Mouse (Mus musculus) naive thymus-derived CD4-positive, alpha-beta T cell, adult 2 months (primary cell): ENCODE data around the gene Ddx19b.
"Not testable (repeated sequence)": the region's sequence is repeated elsewhere in the genome, so short reads cannot be mapped to it uniquely, and the experiment has no call there.

ENCODE experiments used
- DNase-seq: peaks from one replicate; pipeline ENCODE4 v3.0.0-alpha.2; 2011; ENCODE audit warnings: low read depth

Gene Ddx19b

DNA sequence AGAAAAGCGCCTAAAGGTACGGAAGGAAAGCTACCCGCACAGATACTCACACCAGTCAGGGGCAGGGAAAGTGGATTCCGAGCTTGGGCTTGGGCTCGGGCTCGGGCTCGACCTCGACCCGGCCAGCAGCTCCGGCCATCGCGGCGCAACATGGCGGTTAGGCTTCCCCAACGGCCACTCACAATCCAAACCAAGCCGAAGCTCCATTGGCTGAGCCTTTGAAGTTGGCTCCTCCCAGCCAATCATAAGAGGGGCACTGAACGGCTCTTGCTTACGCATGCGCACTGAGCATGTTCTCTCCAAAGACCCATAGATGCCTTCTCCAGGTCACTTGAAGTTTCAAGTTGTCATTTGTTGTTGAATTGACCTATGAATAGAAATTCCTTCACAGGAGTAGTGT, at the start of gene Ddx19b:
Ddx19b (minus strand) TSS at position 180 of the 400 bp plus-strand sequence.
- DNase-seq = no peak

DNA sequence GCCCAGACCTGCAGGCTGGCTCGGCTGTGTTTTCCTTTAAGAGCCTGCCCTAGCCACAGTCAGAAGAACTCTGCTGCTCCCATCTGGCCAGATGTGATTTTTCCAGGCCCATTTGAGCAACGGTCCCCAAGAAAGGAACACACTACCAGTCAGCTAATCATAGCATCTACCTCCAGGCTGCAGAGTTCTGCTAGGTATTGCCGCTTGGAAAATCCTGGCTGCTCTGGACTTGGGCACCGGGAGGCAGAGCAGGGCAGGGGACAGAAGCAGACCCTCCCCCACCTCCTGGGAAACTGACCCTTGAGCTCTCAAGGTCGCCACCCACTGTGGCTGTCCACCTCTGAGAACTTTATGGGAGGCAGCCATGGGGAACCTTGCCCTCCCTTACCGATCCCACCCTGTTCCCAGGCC, 48.3 kb upstream of the Ddx19b start:
- DNase-seq = no peak

DNA sequence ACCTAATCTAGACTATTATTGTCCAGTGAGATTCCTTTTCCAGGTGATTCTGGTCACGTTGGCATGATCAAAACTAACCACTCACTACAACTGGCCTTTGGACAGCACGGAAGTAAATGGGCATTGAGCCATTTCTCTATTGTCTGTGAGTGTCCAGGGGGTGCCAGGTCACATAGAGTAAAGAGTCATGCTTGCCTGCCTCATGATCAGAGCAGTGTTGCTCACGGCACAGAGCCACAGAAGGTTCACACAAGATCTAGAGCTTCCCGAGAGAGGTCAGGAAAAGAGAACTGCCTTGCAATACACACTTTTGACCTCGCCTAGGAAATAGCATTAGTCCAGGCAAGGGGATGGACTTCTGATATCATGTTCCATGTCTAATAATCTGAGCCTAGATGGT, 47.9 kb upstream of the Ddx19b start:
- DNase-seq = no peak

DNA sequence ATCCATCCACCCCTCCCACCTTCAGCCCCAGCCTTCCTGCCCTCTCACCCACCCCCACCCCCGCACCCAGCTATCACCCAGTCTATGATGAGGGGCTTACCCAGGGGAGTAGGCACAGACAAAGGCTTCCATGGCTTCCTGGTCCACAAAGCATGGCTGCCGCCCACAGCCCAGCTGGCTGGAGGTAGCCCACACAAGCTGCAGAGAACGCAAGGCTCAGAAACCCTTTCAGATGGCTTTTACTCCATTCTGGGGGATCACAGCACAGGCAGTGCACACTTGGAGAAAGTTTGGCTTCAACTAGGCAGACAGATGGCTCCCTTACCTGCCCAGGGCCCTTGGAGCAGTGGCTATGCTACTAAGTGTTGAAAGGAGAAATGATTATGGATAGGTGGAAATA, 44.4 kb upstream of the Ddx19b start:
- DNase-seq = no peak

DNA sequence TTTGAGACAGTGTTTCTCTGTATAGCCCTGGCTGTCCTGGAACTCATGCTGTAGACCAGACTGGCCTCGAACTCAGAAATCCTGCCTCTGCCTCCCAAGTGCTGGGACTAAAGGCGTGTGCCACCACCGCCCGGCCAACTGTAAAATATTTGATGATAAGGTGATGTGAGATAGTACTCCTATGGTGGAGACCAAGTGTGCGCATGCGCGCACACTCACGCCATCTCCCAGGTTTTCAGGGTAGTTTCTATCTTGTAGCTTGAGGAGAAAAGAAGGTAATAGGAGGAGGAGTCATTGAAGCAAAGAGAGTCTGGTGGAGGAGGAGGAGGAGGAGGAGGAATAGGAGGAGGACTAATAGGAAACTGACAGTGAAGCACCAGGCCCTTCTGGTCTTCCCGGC, 37.1 kb upstream of the Ddx19b start:
- not testable (repeated sequence) for DNase-seq

DNA sequence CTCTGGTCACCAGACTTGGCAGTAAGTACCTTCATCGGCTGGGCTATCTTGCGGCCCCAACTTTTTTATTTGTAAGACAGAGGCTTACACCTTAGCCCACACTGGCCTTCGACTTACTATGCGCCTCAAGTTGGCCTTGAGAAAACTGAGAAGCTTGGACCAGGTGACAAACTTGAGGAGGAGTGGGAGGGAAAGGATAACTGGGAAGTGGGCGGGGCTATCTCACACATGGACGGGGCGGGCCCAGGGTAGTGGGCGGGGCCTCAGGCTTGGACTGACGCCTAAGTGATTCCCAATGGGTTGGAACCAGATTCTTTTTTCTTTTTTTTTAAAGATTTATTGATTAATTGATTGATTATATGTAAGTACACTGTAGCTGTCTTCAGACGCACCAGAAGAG, 35.9 kb upstream of the Ddx19b start:
- DNase-seq = no peak

DNA sequence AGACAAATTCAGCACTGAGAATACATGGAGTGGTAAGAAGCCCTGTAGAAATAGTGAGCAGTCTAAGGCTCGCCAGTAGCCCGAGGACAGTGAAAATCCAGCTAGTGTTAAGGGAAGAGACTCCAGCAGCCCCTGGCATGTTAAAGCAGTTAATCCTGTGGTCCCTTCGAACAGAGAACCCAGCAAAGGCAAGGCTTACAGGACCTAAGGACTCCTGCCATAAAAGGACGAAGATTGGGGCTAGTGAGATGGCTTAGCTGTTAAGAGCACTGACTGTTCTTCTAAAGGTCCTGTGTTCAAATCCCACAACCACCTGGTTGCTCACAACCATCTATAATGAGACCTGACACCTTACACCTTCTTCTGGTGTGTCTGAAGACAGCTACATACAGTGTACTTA, 34.8 kb upstream of the Ddx19b start:
- no peak for DNase-seq

DNA sequence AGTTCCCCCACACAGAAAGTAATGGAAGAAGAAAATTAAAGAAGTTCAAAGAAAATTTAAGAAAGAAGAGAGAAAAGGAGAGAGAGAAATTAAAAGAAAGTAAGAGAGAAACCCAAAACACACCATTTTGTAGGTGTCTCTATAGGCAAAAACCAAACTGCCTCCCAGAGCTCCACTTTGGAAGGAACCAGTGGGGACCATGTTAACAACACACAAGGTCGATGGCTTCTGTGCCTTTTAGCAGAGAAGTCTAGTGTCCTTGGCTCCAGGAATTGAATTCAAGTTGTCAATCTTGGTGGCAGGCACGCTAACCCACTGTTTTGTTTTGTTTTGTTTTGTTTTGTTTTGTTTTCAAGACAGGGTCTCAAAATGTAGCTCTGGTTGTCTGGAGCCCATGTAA, 31.3 kb upstream of the Ddx19b start:
- no peak for DNase-seq

DNA sequence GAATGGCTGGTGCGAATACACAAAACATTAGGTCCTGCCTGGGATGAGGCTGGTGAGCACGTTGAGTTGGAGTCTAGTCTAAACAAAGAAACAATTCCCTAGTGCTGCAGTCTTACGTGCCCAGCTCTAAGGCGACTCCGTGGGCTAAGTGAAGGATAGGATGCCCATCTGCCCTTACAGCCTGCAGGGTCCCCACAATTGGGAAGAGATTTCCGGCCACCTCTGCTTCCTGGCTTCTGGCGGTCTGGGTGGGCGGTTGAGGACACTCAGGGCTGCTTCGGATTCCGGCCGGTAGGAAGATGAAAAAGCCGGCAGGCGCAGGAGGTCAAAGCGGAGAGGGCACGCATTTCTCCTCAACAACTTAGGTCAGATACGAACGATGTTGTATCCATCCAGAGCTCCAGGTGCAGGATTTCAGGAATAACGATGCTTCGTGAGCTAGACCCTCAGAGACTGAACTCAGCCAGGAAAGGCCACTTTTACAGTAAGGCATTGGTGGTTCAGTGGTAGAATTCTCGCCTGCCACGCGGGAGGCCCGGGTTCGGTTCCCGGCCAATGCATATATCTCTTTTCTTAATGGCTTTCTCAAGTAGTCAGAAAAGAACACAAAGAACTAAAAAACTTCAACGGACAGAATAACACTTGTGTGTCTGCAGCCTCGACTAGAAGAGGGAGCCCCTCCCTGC, 30.7 kb upstream of the Ddx19b start:
- DNase-seq = peak; percentile 86

DNA sequence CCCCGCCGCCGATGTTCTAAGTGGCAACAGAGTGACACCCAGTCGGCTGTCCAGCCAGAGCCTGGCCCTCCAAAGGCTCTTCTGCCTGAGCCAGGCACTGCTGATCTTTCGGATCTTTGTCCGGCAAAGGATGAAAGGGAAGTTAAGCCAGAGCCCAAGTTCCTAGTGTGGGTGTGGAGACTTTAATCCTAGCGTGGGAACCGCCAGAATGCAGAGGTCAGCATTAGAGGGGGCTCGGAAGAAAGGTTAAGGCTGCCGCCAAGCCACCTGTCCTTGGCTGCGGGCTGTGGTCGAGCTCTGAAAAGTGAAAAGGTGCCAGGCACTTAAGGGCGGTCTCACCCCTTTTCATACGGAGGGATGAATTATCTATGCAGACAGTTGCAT, 30.1 kb upstream of the Ddx19b start:
- DNase-seq = no peak

DNA sequence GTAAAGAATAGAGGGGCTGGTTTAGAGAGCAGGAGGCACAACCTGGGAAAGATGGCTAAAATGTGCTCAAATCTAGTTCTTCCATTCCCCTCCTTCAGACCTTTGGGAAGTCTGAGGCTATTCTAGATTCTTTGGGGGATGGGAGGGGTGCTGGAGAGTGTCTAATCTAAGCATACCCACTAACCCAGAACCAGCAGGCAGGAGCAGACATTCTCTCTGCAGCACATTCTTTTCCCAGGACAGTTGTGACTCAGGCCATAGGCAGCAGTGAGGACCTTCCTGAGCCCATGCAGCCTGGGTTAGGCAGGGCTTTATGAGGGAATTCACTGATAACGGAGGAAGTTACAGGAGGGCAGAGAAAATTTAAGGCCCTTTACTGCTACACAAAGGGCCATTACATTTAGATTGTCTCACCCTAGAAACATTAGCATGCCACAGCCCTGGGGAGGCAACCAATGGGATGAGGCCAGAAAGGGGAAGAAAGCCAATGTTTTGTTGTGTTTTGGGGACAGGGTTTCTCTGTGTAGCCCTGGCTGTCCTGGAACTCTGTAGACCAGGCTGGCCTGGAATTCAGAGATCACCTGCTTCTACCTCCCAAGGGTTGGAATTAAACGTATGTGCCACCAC, 27.5 kb upstream of the Ddx19b start:
- no peak for DNase-seq

DNA sequence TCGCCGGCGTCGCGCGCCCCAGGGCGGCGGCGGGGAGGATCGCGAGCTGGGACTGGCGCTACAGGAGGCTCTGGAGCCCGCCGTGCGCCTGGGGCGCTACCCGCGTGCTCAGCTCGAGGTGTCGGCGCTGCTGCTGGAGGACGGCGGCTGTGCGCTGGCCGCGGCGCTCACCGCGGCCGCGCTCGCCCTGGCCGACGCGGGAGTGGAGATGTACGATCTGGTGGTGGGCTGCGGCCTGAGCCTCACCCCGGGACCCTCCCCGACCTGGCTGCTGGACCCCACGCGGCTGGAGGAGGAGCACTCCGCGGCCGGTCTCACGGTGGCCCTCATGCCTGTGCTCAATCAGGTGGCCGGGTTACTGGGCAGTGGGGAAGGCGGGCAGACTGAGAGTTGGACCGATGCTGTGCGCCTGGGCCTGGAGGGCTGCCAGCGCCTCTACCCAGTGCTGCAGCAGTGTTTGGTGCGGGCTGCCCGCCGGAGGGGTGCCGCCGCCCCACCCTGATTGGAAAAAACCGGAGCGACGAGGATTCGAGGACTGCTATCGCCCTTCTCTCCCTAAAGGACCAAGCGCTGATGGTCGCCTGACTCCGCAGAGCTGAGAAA, 25.2 kb upstream of the Ddx19b start:
- DNase-seq = no peak

DNA sequence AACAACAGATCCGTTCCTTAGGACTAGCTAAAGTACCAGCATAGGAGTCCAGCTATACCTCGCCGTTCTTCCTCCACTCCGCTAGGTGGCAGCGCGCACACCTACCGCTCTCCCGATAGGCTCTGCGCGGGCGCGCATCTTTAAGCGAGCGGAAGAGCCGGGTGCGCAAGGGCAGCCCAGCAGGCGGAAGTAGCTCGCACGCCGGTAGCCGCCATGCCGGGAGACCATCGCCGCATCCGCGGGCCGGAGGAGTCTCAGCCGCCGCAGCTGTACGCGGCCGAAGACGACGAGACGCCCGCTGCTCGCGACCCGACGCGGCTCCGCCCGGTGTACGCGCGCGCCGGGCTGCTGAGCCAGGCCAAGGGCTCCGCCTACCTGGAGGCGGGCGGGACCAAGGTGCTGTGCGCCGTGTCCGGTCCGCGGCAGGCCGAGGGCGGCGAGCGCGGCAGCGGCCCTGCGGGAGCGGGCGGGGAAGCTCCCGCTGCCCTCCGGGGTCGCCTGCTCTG, 24.7 kb upstream of the Ddx19b start, which contains the start of gene Exosc6:
Exosc6 (plus strand) TSS at position 182 of the 506 bp plus-strand sequence.
- DNase-seq = peak; percentile 95

DNA sequence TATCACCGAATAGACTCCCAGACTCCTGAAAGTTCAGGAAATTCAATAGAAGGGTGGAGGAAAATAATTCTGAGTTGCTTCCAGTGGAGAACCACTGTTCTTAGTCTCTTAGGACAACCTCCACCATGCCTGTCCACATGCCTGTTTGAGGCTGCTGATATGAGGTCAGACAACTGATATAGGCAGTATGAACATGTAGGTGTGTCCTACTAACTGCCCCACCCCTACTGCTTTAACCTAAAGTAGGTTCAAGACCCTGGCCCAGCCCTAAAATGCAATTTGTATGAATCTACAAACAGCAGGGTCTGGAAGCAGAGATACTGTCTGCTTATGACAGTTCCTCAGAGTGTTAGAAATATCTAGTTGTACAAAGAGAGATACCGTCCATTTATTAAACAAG, 24.1 kb upstream of the Ddx19b start:
- DNase-seq = no peak

DNA sequence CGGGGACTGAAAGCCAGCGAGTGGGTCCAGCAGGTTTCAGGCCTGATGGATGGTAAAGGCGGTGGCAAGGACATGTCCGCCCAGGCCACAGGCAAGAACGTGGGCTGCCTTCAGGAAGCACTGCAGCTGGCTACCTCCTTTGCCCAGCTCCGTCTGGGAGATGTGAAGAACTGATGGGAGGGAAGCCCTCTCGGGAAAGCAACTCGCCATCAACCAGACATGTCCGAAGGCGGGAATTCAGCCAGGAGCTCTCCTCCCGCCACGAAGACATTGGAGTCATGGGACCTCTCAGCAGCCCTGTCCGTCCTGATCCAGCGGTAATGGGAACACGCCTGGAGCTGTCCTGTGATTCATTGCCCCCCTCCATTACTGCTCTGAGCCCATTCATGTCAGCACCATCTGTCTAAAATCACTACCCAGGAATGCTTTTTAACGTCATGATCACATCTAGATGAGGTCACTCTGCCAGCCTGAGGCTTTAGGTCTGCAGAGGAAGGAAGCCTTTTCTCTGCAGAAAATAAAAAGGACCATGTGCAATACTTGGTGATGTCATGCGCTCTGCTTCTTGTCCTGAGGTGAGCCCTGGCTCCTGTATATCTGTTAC, 23.6 kb upstream of the Ddx19b start:
- DNase-seq = no peak

DNA sequence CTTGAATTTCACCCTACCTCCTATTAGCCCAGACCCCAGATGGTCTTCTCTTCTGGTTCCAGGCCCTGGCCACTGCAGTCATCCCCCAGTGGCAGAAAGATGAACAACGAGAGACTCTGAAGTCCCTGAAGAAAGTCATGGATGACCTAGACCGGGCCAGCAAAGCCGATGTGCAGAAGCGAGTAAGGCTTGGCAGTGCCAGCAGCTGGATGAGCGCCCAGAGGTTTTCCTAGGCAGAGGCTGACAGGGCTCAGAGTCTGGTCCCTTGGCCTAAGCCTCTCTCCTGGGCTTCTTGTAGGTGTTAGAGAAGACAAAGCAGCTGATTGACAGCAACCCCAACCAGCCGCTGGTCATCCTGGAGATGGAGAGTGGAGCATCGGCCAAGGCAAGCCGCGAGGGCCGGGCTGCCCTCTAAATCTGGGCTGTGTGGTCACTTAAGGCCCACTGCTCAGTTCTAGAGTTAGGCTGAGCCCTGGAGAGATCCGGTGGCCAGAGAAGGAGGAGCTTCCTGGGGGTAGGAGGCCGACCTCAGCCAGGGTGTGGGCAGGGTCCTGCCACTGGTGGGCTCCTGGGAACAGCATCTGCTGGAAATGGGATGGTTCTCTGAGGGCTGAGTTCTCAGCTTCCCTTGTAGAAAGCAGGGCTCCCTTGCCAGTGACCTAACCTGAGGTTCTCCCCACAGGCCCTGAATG, 22.4 kb upstream of the Ddx19b start:
- DNase-seq = no peak

DNA sequence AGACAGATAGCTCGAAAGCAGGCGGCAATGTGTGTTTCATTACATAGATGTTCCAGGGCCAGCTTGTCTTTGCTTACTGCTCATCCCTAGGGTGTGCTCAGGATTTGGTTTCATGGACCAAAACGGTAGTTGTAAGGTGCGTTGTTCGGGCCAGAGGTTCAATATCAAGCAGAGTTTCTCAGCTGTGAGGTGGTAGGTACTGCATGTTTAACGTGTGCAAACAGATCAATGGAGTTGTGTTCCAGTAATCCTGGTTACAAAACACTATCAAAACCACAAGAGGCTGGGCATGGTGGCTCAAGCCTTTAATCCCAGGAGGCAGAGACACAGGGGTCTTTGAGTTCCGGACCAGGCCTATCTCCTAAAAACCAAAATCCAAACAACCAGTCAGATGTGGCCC, 17.6 kb upstream of the Ddx19b start:
- no peak for DNase-seq

DNA sequence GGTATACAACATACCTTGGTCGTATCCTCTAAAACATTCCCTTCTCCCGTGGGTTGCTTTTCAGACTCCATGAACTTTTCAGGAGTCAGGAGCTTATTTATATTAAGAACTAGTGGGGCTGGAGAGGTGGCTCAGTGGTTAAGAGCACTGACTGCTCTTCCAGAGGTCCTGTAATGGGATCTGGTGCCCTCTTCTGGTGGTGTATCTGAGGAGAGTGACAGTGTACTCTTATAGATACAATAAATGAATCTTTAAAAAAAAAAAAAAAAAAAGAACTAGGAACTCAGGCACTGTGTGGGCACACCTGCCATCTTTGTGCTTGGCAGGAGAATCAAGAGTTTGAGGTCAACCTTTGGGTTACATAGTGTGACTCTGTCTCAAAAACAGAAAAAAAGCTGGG, 17.1 kb upstream of the Ddx19b start:
- DNase-seq = peak; percentile 54

DNA sequence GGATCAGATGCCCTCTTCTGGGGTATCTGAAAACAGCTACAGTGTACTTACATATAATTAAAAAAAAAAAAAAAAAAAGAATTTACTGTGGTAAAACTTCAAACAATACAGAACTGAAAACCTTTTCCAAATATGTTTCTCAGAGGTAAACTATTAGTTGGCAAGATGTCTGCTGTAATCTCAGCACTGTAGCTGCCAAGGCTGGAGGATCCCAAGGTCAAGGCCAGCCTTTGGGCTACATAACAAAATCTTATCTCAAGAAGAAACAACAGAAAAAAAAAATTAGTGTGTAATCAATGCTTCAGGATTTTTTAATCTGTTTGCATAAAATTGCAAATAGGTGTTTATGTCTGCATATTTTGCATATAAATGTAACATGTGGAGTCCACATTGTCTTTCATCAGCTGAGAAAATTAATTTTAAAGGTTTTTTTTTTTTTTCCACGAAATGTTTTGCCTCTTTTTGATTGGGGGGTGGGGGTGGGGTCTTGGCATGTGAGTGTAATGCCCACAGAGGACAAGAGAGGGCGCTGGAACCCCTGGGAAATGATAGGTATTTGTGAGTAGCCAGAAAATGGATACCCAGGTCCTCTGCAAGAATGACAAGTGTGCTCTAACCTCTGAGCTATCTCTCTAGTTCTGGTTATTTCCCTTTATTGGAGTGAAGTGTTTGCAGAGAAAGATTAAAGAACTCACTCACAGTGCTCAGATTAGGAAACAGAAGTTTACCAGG, 12.6 kb upstream of the Ddx19b start:
- DNase-seq = peak; percentile 45

DNA sequence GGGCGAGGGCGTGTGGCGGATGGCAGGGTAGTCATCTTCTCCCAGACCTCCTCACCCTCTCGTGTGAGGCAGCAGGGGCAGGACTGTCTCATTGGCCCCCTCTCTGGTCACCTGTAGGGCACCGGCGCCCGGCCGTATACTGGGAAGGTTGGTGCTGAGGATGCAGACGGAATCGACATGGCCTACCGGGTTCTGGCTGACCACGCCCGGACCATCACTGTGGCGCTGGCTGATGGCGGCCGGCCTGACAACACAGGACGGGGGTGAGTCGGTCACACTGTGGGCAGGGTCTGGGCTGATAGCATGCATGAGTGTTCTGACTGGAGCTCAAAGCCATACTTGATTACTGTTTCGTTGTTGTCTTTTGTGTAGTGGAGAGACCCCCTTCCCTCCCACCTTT, 11.0 kb upstream of the Ddx19b start:
- no peak for DNase-seq

DNA sequence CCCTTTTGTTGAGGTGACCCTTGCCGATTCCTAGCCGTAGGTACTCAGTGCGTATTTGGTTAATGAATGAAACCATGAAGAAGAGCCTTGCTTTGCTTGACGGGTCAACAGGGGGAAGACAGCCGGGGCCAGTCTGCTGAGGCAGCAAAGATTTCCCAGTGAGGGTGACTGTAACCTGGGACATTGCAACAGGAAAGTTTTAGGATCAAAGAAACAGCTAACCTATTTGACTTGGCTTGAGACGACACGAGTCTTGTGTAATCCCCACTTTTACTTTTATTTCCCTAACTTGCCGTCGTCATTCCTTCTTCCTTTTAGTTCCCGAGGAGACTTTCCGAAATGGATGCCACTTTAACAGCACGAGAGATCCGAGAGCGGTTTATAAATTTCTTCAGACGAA, 5.0 kb upstream of the Ddx19b start:
- no peak for DNase-seq

DNA sequence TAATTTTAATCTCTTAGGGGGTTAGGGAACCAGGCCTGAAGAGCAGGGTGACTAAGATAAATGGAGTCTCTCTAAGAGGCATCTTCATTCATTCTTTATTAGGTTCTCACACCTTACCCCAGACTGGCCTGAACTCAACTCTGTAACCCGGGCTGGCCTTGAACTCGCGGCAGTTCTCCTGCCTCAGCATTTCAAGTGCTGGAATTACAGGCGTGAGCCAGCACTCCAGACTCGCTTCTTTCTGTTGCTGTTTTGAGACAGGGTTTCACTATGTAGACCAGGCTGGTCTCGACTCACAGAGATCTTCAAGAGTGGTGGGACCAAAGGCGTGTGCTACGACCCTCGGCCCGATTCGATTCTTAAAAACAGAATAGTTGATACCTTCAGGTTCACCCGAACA, 2.7 kb upstream of the Ddx19b start:
- DNase-seq = no peak
